In genomic region chr4:127060585-127061290, GRCm38 (mm10) we compare ENCODE assay signal across 7 mouse cellular contexts. TPM values are rescaled to one million over a fixed set of nuclear protein-coding genes. Genes with fewer than 3 reads are reported as not detected.
A peak's percentile ranks its signal among the peaks of the same experiment; 100 is the strongest.
DNase-seq lines count a peak whose midpoint lies in the region; ATAC-seq lines count a peak whose summit lies in the region.

Gene Zmym1, minus strand, starts transcription at chr4:127061152.

- H3K4me3 ChIP-seq in embryonic facial prominence, embryonic 12.5 days, result peak within 1 kb of the TSS; percentile 74
- peak within 1 kb of the TSS; percentile 85 for H3K4me3 ChIP-seq in limb, embryonic 13.5 days
- peak within 1 kb of the TSS; percentile 66 for H3K4me3 ChIP-seq in midbrain, embryonic 16.5 days (ENCODE audit: low read depth, low read length)

- peak; percentile 94 for DNase-seq in adrenal gland, postnatal 25 days
- peak; percentile 93 for DNase-seq in heart, adult 18-20 months
- DNase-seq in kidney, adult 8-10 months, result peak; percentile 86 to 89
- DNase-seq in spleen, postnatal 10 days (ENCODE audit: low spot score in 2 of 2), result peak; percentile 87 to 96

- no peaks in the 10 kb centered on the region for H3K4me1 ChIP-seq in embryonic facial prominence, embryonic 12.5 days
- no peaks in the 10 kb centered on the region for H3K4me1 ChIP-seq in limb, embryonic 13.5 days
- H3K4me1 ChIP-seq in midbrain, embryonic 16.5 days (ENCODE audit: control insufficient read depth, insufficient read depth, low read length), result 0 out of 2 replicates have a peak, but pooled peaks cover 2% of the 10 kb centered on the region

- peak; percentile 95 for ATAC-seq in embryonic facial prominence, embryonic 12.5 days (ENCODE audit: insufficient number of reproducible peaks, insufficient read depth, low FRiP score, low TSS enrichment)
- peak; percentile 93 for ATAC-seq in limb, embryonic 13.5 days (ENCODE audit: low FRiP score, low read depth)
- ATAC-seq in midbrain, embryonic 16.5 days, result peak; percentile 91

- no peaks in the 10 kb centered on the region for H3K9me3 ChIP-seq in embryonic facial prominence, embryonic 12.5 days
- H3K9me3 ChIP-seq in limb, embryonic 13.5 days, result no peaks in the 10 kb centered on the region
- H3K9me3 ChIP-seq in midbrain, embryonic 16.5 days (replicated peaks; ENCODE audit: control insufficient read depth, low read length, poor library complexity, severe bottlenecking), result no peaks in the 10 kb centered on the region

- H3K9ac ChIP-seq in embryonic facial prominence, embryonic 12.5 days, result peak within 1 kb of the TSS; percentile 81
- peak within 1 kb of the TSS; percentile 83 for H3K9ac ChIP-seq in limb, embryonic 13.5 days
- H3K9ac ChIP-seq in midbrain, embryonic 16.5 days (ENCODE audit: low read depth, low read length), result peak within 1 kb of the TSS; percentile 69

- 1% methylated on average over 38 of the region's 38 CpGs for WGBS in embryonic facial prominence, embryonic 12.5 days
- WGBS in limb, embryonic 13.5 days, result 1% methylated on average over 38 of the region's 38 CpGs
- under 1% methylated on average over 38 of the region's 38 CpGs for WGBS in midbrain, embryonic 16.5 days

- H3K36me3 ChIP-seq in embryonic facial prominence, embryonic 12.5 days, result peaks cover 19% of the 10 kb centered on the region
- peaks cover 21% of the 10 kb centered on the region for H3K36me3 ChIP-seq in limb, embryonic 13.5 days
- peaks cover 8% of the 10 kb centered on the region; the same call in 1 of the 2 replicates for H3K36me3 ChIP-seq in midbrain, embryonic 16.5 days (ENCODE audit: control insufficient read depth, insufficient read depth, low read length)

- no peaks in the 10 kb centered on the region for H3K27me3 ChIP-seq in embryonic facial prominence, embryonic 12.5 days
- H3K27me3 ChIP-seq in limb, embryonic 13.5 days, result no peaks in the 10 kb centered on the region
- no peaks in the 10 kb centered on the region for H3K27me3 ChIP-seq in midbrain, embryonic 16.5 days (ENCODE audit: control insufficient read depth, insufficient read depth, low read depth, low read length)

- peak within 1 kb of the TSS; percentile 82 for H3K4me2 ChIP-seq in embryonic facial prominence, embryonic 12.5 days (replicated peaks)
- peak within 1 kb of the TSS; percentile 85 for H3K4me2 ChIP-seq in limb, embryonic 13.5 days (replicated peaks)
- H3K4me2 ChIP-seq in midbrain, embryonic 16.5 days (ENCODE audit: low read length), result peak within 1 kb of the TSS; percentile 55

- peak within 1 kb of the TSS; percentile 54; the same call in 1 of the 2 replicates for H3K27ac ChIP-seq in embryonic facial prominence, embryonic 12.5 days
- H3K27ac ChIP-seq in limb, embryonic 13.5 days, result peak within 1 kb of the TSS; percentile 67; the same call in 1 of the 2 replicates
- peak within 1 kb of the TSS; percentile 26; the same call in 1 of the 2 replicates for H3K27ac ChIP-seq in midbrain, embryonic 16.5 days (ENCODE audit: low read length)

RNA-seq across cellular contexts. Expression of gene Zmym1, which starts in this region (rescaled TPM):
- 10.0 and 10.7 TPM in 2 replicates for total RNA-seq in adrenal gland, postnatal 25 days (2021)
- 23.8 and 27.1 TPM in 2 replicates for polyA plus RNA-seq in embryonic facial prominence, embryonic 12.5 days (2016; fragmentation: Nextera tagmentation; extraction: Ambion mirVana)
- 1 to 10 TPM; 6.1 to 8.6 TPM for total RNA-seq in heart, adult 18-20 months (2021)
- polyA plus RNA-seq in limb, embryonic 13.5 days (2015; fragmentation: Nextera tagmentation; extraction: Ambion mirVana), result 22.1 and 24.5 TPM in 2 replicates
- polyA plus RNA-seq in midbrain, embryonic 16.5 days (2015; fragmentation: Nextera tagmentation; extraction: Ambion mirVana), result 31.5 and 32.5 TPM in 2 replicates

Comparison
In these comparisons a context has a peak if more than half of its experiments do, and no peak if none do; other contexts are left out.
1. Peak in every context shown above with its lines: DNase-seq, ATAC-seq, H3K4me3 ChIP-seq and H3K27ac ChIP-seq.